Mouse (Mus musculus): ENCODE measurements around the gene Nol9. TPM values are rescaled to one million over a fixed set of nuclear protein-coding genes. Genes with fewer than 3 reads are reported as not detected.

Gene Nol9
- polyA plus RNA-seq, 1 experiment from 2014 or later = 18.7 TPM

DNA sequence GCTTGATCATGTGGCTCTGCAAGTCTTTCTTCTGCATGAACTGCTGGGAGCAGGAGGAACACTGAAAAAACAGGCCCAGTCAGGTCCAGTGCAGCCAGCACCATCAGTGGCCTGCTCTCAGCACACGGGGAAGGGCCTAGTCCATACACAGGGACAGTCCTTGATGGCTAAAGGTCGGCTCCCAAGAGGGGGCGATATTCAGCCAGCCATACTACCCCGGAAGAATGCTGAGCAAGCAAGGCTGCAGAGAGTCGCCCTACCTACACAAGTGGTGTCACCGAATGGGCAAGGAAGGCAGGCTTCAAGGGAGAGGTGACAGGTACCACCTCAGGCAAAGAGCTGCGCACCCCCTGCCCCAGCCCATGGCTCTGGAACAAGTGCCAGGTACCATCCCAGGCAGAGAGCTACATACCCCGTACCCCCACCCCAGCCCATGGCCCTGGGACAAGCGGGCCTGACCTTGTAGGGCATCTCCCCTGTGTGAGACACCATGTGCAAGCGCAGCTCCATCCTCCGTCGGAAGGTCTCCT is 17.5 kb upstream of the Nol9 start:
- Histone ChIP-seq H3K4me1 (ENCODE audit: control insufficient read depth, insufficient read depth, low read depth, low read length) (peaks cover 22% of the 10 kb centered on the region), H3K9me3 (ENCODE audit: control insufficient read depth, low read length) (no peaks in the 10 kb centered on the region), H3K4me2 (ENCODE audit: low read length) (no peak overlapping the region), H3K27me3 (replicated peaks; ENCODE audit: control insufficient read depth, insufficient read depth, low read length) (no peaks in the 10 kb centered on the region), H3K4me3 (ENCODE audit: low read length) (no peak overlapping the region), H3K9ac (ENCODE audit: low read depth, low read length) (no peak overlapping the region), H3K27ac (ENCODE audit: low read depth, low read length) (no peak overlapping the region), H3K36me3 (ENCODE audit: control insufficient read depth, insufficient read depth, low read length) (peaks cover 30% of the 10 kb centered on the region)
- 75% methylated on average over 12 of the region's 12 CpGs for WGBS
- ATAC-seq = no peak

DNA sequence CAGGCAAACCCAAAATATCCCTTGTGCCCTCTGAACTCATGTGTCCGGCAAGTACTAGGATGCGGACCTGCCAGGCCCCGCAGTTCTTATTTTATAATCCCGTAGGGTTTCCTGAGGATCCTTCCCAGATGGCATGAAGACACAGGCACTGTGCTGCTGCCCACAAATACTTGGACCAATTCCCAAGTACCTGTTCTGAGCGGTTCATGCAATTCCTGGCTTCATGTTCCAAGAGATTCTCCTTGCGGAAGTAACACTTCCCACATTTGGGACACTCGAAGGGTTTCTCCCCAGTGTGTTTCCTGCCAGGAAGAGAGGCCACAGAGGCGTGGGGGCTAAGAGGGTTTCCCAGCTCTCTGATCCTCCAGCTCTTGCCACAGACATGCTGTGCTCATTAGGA is 16.6 kb upstream of the Nol9 start:
- H3K4me3 ChIP-seq (ENCODE audit: low read length) = no peak overlapping the region
- no peak for ATAC-seq
- H3K4me1 ChIP-seq (ENCODE audit: control insufficient read depth, insufficient read depth, low read depth, low read length) = peaks cover 26% of the 10 kb centered on the region
- no peak overlapping the region for H3K27ac ChIP-seq (ENCODE audit: low read depth, low read length)
- H3K36me3 ChIP-seq (ENCODE audit: control insufficient read depth, insufficient read depth, low read length) = peaks cover 30% of the 10 kb centered on the region
- WGBS = 94% methylated on average over 8 of the region's 8 CpGs
- H3K9ac ChIP-seq (ENCODE audit: low read depth, low read length) = no peak overlapping the region
- no peaks in the 10 kb centered on the region for H3K27me3 ChIP-seq (replicated peaks; ENCODE audit: control insufficient read depth, insufficient read depth, low read length)
- no peaks in the 10 kb centered on the region for H3K9me3 ChIP-seq (ENCODE audit: control insufficient read depth, low read length)
- no peak overlapping the region for H3K4me2 ChIP-seq (ENCODE audit: low read length)

DNA sequence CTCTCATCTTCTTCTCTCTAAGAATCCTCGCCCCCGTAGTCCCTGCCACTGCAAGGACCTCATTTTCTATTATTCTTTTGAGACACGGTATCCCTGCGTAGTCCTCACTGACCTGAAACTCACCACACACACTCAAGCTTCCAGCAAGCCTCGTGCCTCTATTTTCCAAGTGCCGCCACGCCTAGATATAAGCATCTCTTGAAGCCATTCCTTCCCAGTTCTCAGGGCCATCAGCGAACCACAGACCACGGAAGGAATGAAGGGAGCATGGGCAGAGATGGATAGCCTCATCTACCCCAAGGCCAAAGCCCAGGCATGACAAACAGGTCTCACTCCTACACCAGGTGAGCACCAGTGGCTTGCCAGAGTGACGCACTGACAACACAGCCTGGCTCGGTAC is 14.6 kb upstream of the Nol9 start:
- Histone ChIP-seq H3K4me2 (ENCODE audit: low read length) (no peak overlapping the region), H3K36me3 (ENCODE audit: control insufficient read depth, insufficient read depth, low read length) (peaks cover 24% of the 10 kb centered on the region), H3K27ac (ENCODE audit: low read depth, low read length) (no peak overlapping the region), H3K4me3 (ENCODE audit: low read length) (no peak overlapping the region), H3K9me3 (ENCODE audit: control insufficient read depth, low read length) (no peaks in the 10 kb centered on the region), H3K27me3 (replicated peaks; ENCODE audit: control insufficient read depth, insufficient read depth, low read length) (no peaks in the 10 kb centered on the region), H3K4me1 (ENCODE audit: control insufficient read depth, insufficient read depth, low read depth, low read length) (peaks cover 38% of the 10 kb centered on the region), H3K9ac (ENCODE audit: low read depth, low read length) (no peak overlapping the region)
- 92% methylated on average over 11 of the region's 11 CpGs for WGBS
- no peak for ATAC-seq

DNA sequence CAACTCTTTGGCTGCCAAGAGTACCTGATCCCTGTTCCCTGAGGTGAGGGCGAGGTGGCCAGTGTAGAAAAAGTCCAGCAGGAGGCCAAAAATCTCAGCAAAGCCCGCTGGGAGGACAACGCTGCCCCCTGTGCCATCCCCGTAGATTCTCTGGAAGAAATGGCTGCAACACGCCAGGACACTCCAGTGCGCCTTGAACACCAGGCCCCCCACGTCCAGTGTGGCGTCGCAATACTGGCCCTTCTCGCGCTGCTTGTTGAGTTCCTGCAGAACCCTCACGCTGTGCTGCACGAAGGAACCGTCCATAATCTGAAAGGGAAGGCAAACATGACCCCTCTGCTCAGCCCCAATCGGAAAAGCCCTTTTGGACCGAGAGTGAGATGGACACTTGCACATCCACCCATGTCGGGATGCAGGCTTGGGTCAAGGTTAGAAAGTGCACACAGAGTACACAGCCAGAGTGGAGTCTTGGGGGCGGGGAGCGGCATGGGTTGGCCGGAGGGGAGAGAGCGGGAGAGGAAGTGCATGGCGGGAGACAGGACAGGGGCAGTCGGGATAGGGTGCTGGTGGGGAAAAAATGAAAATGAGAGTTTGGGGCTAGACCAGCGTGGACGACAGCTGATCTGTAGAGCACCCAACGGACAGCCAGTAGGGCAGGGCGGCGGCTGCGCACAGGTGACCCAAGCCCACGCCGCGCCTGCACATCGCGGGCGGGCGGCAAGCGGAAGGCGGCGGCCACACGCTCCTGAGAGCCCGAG is 12.2 kb upstream of the Nol9 start:
- peaks cover 5% of the 10 kb centered on the region; the same call in 1 of the 2 replicates for H3K36me3 ChIP-seq (ENCODE audit: control insufficient read depth, insufficient read depth, low read length)
- no peaks in the 10 kb centered on the region for H3K9me3 ChIP-seq (ENCODE audit: control insufficient read depth, low read length)
- H3K4me1 ChIP-seq (ENCODE audit: control insufficient read depth, insufficient read depth, low read depth, low read length) = peaks cover 45% of the 10 kb centered on the region
- peak overlapping the region; percentile 73 for H3K27ac ChIP-seq (ENCODE audit: low read depth, low read length)
- peak overlapping the region; percentile 75 for H3K4me3 ChIP-seq (ENCODE audit: low read length)
- peak overlapping the region; percentile 75 for H3K9ac ChIP-seq (ENCODE audit: low read depth, low read length)
- H3K27me3 ChIP-seq (replicated peaks; ENCODE audit: control insufficient read depth, insufficient read depth, low read length) = 0 out of 2 replicates have a peak, but pooled peaks cover under 1% of the 10 kb centered on the region
- peak; percentile 67 for ATAC-seq
- H3K4me2 ChIP-seq (ENCODE audit: low read length) = peak overlapping the region; percentile 97
- WGBS = 5% methylated on average over 26 of the region's 41 CpGs

DNA sequence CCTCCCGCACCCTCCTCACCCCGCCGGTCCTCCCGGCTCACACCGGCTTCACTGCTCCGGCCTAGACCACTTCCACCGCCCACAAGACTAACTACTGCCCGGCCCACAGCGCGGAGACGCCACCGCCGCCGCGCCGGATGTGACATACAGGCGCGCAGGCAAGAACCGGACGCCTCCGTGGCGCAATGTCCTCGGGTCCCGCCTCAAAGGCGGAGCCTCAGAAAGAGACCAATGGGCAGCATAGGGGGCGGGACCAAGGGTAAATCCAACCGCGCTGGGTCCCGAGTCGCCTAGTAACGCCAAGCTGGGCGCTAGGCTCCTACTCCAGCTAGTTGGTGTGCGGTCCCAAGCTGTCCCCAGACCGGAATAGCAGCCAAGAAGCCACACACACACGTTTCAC is 11.6 kb upstream of the Nol9 start, which contains the start of gene Zbtb48:
TSS of gene Zbtb48 (minus strand) at position 148 of the 400 bp plus-strand sequence.
- Histone ChIP-seq H3K9me3 (ENCODE audit: control insufficient read depth, low read length) (no peaks in the 10 kb centered on the region), H3K4me3 (ENCODE audit: low read length) (peak within 1 kb of the TSS; percentile 75), H3K4me2 (ENCODE audit: low read length) (peak within 1 kb of the TSS; percentile 97), H3K36me3 (ENCODE audit: control insufficient read depth, insufficient read depth, low read length) (0 out of 2 replicates have a peak, but pooled peaks cover 2% of the 10 kb centered on the region), H3K4me1 (ENCODE audit: control insufficient read depth, insufficient read depth, low read depth, low read length) (peaks cover 45% of the 10 kb centered on the region), H3K27ac (ENCODE audit: low read depth, low read length) (peak within 1 kb of the TSS; percentile 73), H3K9ac (ENCODE audit: low read depth, low read length) (peak within 1 kb of the TSS; percentile 75), H3K27me3 (replicated peaks; ENCODE audit: control insufficient read depth, insufficient read depth, low read length) (0 out of 2 replicates have a peak, but pooled peaks cover 2% of the 10 kb centered on the region)
- under 1% methylated on average over 33 of the region's 35 CpGs for WGBS
- peak; percentile 98 for ATAC-seq

DNA sequence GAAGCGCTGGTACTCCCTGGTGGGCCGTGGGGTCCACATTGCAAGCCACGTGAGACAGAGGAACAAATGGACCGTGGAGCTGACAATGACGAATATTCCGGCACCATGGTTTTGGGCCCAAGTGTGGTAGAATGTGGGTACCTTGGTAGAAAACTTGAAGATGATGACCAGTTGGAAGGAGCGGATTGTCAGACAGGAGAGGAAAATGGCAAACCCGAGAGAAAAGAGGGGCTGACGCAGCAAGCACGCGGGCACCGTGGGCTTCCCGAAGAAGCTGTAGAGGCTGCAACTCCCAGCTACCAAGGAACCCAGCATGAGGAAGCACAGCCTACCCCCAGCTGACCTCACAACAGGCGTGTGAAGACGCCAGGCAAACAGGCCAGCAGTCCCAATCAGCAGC is 10.7 kb upstream of the Nol9 start:
- ATAC-seq = no peak
- WGBS = 53% methylated on average over 15 of the region's 15 CpGs
- Histone ChIP-seq H3K27ac (ENCODE audit: low read depth, low read length) (no peak overlapping the region), H3K4me1 (ENCODE audit: control insufficient read depth, insufficient read depth, low read depth, low read length) (peaks cover 45% of the 10 kb centered on the region), H3K36me3 (ENCODE audit: control insufficient read depth, insufficient read depth, low read length) (0 out of 2 replicates have a peak, but pooled peaks cover 2% of the 10 kb centered on the region), H3K4me3 (ENCODE audit: low read length) (peak overlapping the region; percentile 75), H3K9ac (ENCODE audit: low read depth, low read length) (peak overlapping the region; percentile 75), H3K27me3 (replicated peaks; ENCODE audit: control insufficient read depth, insufficient read depth, low read length) (peaks cover 2% of the 10 kb centered on the region; the same call in 1 of the 2 replicates), H3K4me2 (ENCODE audit: low read length) (peak overlapping the region; percentile 97), H3K9me3 (ENCODE audit: control insufficient read depth, low read length) (no peaks in the 10 kb centered on the region)

DNA sequence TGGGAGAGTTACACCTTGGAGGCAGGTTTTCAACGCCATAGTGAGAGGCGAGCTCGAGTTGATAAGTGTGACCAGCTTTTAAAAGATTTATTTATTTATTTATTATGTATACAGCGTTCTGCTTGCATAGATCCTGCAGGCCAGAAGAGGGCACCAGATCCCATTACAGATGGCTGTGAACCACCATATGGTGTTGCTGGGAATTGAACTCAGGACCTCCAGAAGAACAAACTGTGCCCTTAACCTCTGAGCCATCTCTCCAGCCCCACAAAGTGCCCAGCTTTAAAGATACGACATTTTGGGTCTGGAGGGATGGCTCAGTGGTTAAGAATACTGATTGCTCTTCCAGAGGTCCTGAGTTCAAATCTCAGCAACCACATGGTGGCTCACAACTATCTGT is 10.0 kb upstream of the Nol9 start:
- H3K27me3 ChIP-seq (replicated peaks; ENCODE audit: control insufficient read depth, insufficient read depth, low read length) = peaks cover 2% of the 10 kb centered on the region; the same call in 1 of the 2 replicates
- peak overlapping the region; percentile 97 for H3K4me2 ChIP-seq (ENCODE audit: low read length)
- H3K36me3 ChIP-seq (ENCODE audit: control insufficient read depth, insufficient read depth, low read length) = 0 out of 2 replicates have a peak, but pooled peaks cover 2% of the 10 kb centered on the region
- no peak for ATAC-seq
- WGBS = 36% methylated on average over 5 of the region's 5 CpGs
- no peak overlapping the region for H3K27ac ChIP-seq (ENCODE audit: low read depth, low read length)
- peaks cover 45% of the 10 kb centered on the region for H3K4me1 ChIP-seq (ENCODE audit: control insufficient read depth, insufficient read depth, low read depth, low read length)
- H3K9me3 ChIP-seq (ENCODE audit: control insufficient read depth, low read length) = no peaks in the 10 kb centered on the region
- no peak overlapping the region for H3K4me3 ChIP-seq (ENCODE audit: low read length)
- no peak overlapping the region for H3K9ac ChIP-seq (ENCODE audit: low read depth, low read length)

DNA sequence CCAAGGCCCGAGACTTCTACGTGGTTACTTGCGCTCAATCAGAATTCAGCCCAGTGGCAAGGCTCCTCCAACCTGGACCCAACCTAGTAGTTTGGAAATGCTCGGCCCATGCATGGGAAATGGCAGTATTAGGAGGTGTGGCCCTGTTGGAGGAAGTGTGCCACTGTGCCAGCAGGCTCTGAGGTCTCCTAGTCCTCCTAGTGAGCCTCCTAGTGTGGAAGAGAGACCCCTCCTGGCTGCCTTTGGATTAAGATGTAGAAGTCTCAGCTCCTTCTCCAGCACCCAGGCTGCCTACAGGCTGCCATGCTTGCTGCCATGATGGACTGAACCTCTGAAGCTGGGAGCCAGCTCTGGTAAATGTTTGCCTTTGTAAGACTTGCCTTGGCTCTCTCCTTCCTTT is 9.1 kb upstream of the Nol9 start:
- H3K9ac ChIP-seq (ENCODE audit: low read depth, low read length) = 0 out of 2 replicates have a peak overlapping the region, but pooled peaks have one; percentile 5
- WGBS = 43% methylated on average over 4 of the region's 4 CpGs
- H3K4me2 ChIP-seq (ENCODE audit: low read length) = peak overlapping the region; percentile 36; the same call in 1 of the 2 replicates
- no peak for ATAC-seq
- no peaks in the 10 kb centered on the region for H3K36me3 ChIP-seq (ENCODE audit: control insufficient read depth, insufficient read depth, low read length)
- H3K9me3 ChIP-seq (ENCODE audit: control insufficient read depth, low read length) = no peaks in the 10 kb centered on the region
- H3K27me3 ChIP-seq (replicated peaks; ENCODE audit: control insufficient read depth, insufficient read depth, low read length) = peaks cover 2% of the 10 kb centered on the region; the same call in 1 of the 2 replicates
- no peak overlapping the region for H3K4me3 ChIP-seq (ENCODE audit: low read length)
- H3K4me1 ChIP-seq (ENCODE audit: control insufficient read depth, insufficient read depth, low read depth, low read length) = peaks cover 39% of the 10 kb centered on the region
- H3K27ac ChIP-seq (ENCODE audit: low read depth, low read length) = no peak overlapping the region

DNA sequence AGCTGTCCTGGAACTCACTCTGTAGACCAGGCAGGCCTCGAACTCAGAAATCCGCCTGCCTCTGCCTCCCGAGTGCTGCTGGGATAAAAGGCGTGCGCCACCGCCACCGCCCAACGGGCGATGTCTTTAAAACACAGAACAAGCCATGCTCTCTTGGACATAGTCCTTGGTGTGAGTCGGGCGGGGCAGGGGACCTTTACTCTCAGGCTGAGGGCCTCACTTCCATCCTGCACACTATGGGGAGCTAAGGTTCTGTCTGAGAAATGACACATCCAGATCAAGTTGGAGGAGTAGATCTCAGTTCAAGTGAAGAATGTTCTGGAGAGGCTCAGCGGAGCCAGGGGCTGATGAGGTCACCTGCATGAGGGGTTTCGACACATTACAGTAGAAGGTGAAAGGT is 6.2 kb upstream of the Nol9 start:
- H3K4me1 ChIP-seq (ENCODE audit: control insufficient read depth, insufficient read depth, low read depth, low read length) = peaks cover 19% of the 10 kb centered on the region
- no peaks in the 10 kb centered on the region for H3K36me3 ChIP-seq (ENCODE audit: control insufficient read depth, insufficient read depth, low read length)
- no peak overlapping the region for H3K9ac ChIP-seq (ENCODE audit: low read depth, low read length)
- no peak overlapping the region for H3K4me3 ChIP-seq (ENCODE audit: low read length)
- 89% methylated on average over 13 of the region's 13 CpGs for WGBS
- H3K27ac ChIP-seq (ENCODE audit: low read depth, low read length) = no peak overlapping the region
- no peak for ATAC-seq
- no peak overlapping the region for H3K4me2 ChIP-seq (ENCODE audit: low read length)
- H3K27me3 ChIP-seq (replicated peaks; ENCODE audit: control insufficient read depth, insufficient read depth, low read length) = peaks cover 2% of the 10 kb centered on the region; the same call in 1 of the 2 replicates
- H3K9me3 ChIP-seq (ENCODE audit: control insufficient read depth, low read length) = no peaks in the 10 kb centered on the region
